Mouse (Mus musculus) ES-CJ7 (cell line): ENCODE results near the gene Ptpa.

ENCODE experiments used
- DNase-seq: peaks from one replicate; pipeline ENCODE4 v3.0.0; 2011; ENCODE audit warnings: low read depth, low spot score

Gene Ptpa

GRCm38 (mm10) chr2:30463904-30464330, 48.1 kb downstream of the Ptpa start:
- peak; percentile 55 for DNase-seq

- no peak for DNase-seq
These were observed 48.6 kb downstream of the Ptpa start for GRCm38 (mm10) chr2:30464411-30464810.

GRCm38 (mm10) chr2:30466787-30467186, 50.9 kb downstream of the Ptpa start:
- no peak for DNase-seq

GRCm38 (mm10) chr2:30469009-30469408, 53.2 kb downstream of the Ptpa start:
- DNase-seq, result no peak

DNA sequence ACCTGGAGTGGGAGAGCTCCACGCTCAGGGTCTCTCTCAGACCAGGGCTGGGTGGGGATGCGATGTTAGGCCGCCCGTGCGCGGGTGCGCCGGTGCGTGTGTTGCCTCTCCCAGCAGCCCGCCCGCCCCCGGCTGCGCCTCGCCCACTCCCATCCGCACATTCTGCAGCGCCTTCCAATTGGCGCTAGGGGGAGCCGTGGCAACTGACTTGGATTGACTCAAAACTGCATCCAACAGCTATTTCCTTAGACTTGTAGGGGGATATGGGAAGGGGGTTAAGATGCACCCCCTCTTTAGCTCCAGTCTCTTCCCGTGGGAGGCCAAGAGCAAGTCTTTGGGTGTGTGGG, 53.9 kb downstream of the Ptpa start:
- DNase-seq, result peak; percentile 85

- peak; percentile 72 for DNase-seq
These were observed 54.5 kb downstream of the Ptpa start for GRCm38 (mm10) chr2:30470143-30470946.

DNA sequence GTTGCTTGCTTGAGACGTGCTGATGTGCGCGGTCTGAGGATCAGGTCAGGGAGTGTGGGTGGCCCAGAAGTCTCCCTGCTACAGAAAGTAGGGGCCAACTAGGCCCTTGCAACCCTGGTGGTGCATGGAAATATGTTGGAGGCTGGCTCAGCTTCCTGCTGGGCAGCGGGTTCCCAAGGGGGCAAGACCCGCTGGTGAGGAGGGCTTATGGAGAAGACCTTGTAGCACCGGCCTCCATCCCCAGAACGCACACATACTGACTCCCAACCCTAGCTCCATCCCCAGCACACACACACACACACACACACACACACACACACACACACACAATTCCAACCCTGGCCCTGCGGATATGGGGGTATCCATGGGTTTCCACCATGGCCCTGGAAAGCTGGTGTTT, 55.2 kb downstream of the Ptpa start:
- no peak for DNase-seq

DNA sequence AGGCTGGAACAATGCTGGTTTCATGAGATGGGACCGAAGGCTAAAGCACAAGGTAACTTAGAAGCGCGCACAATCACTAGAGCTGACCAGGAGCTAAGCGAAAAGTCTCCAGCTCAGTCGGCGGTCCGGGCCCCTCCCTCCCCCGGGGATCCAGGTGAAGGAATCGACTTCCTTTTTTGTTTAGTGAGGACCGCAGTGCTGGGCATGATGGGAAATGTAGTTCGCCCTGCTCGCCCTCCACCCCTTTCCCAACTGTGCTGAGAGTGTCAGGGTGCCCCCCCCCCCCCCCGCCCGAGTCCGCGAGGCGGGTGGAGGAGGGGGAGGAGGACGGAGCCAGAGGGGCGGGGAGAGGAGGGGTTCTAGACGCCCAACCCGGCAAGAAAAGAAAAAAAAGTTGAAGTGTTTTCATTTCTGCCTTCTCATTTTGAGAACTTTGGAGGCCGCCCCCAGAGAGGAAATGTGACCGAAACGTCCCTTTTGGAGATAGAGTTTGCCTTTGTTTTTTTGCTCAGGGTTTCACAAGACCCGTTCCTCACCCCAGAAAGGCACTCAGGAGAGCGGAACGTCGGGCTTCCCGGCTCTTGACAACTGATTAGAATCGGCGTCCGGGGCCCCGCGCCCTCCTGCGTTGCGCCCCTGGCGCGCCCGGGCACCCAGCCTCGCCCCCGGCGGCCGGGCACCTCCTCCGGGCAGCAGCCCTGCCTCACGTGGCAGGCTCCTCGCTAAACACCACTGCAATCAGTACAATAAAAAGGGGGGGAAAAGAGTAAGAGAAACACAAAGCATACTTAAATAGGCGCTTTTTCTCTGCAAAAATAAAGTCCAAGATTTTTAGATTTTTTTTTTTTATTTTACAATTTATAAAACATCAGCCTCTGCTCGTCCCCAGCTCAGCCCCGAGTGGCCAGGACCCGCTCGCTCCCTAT, 56.2 kb downstream of the Ptpa start:
- DNase-seq, result peak; percentile 93

- no peak for DNase-seq
These were observed 57.0 kb downstream of the Ptpa start for GRCm38 (mm10) chr2:30472731-30473351.

DNA sequence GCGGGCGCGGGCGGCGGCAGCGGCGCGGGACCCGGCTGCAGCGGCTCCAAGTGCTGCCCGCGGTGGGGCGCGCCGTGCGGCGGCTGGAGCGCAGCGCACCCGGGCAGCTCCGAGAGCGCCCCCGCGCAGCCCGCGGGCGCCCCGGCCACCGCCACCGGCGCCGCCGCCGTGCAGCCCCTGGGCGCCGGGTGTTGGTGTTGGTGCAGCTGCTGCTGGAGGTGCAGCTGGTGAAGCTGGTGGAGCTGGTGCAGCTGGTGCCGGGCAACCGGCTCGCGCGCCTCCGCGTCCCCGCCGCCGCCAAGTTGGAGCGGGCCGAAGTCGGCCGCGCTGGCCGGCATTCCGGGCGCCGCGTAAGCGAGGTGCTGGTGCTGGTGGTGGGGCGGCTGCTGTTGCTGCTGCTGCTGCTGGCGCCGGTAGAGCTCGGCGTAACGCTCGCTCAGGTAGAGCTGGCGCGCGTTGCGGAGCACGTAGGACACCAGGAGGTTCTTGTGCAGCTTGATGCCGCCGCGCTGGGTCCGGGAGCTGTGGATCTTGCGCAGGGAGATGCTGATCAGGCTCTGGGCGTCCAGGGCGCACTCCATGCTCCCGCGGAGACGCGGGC, 57.7 kb downstream of the Ptpa start:
- no peak for DNase-seq

- DNase-seq, result peak; percentile 98
These were observed 58.2 kb downstream of the Ptpa start, which contains the start of gene Ier5l for GRCm38 (mm10) chr2:30474039-30474438. Gene Ier5l, minus strand, starts transcription at chr2:30474219.

- peak; percentile 77 for DNase-seq
These were observed 58.9 kb downstream of the Ptpa start for GRCm38 (mm10) chr2:30474776-30475175.

DNA sequence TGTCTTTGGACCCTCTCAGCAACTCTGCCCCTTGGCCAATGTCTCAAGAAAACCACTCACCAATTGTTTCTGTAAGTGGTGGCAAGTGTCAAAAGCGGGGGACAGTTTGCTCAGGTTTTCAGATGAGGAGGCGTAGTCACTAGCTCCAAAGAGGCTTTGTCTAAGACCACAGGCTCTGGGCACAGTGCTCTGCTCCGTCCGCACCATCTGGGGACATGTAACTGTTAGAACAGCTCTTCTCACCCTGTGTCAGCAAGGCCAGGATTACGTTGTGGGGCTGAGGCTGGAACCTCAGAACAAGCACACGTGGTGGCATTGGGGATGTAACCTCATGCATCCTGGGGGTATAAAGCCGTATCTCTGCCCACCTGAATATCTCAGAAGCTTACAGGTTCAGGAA, 59.6 kb downstream of the Ptpa start:
- DNase-seq, result no peak

- no peak for DNase-seq
These were observed 60.4 kb downstream of the Ptpa start for GRCm38 (mm10) chr2:30476241-30476640.

DNA sequence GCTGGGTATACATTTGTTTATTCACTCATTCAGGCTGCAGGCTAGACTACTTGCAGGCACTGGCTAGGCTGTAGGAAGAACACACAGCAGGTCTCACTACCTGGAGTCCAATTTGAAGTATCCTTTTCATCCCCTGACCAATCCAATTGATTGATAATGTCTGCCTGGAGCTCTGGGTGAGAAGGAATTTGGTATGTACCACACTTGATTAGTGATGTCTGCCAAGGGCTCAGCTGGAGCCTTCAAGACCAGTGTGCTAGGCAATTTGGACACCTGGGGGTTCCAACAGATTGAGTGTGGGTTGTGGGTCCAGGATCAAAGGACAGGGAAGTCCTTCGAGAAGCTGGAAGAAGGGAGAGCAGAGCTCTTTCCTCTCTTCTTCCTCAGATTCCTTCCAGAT, 62.7 kb downstream of the Ptpa start:
- DNase-seq, result no peak

- DNase-seq, result no peak
These were observed 71.8 kb downstream of the Ptpa start for GRCm38 (mm10) chr2:30487597-30487996.

DNA sequence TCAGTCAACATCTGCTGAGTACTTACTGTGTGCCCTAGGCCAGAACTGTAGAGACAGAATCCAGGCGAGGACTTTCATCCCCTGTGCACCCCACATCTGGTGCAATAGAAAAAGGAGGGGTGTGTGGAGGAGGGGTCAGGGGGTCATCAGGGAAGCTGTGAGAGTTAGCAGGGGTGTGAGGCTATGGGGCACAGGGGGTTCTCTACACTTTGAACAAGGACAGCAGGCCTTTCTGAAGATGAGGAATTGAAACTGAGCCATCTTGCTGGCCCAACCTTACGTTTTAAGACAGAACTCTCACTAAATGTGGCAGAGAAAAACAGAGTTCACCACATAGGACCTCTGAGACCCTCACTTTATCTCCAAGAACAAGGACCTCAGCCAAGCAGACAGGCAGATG, 74.5 kb downstream of the Ptpa start:
- no peak for DNase-seq

GRCm38 (mm10) chr2:30495000-30495908, 79.4 kb downstream of the Ptpa start:
- no peak for DNase-seq

DNA sequence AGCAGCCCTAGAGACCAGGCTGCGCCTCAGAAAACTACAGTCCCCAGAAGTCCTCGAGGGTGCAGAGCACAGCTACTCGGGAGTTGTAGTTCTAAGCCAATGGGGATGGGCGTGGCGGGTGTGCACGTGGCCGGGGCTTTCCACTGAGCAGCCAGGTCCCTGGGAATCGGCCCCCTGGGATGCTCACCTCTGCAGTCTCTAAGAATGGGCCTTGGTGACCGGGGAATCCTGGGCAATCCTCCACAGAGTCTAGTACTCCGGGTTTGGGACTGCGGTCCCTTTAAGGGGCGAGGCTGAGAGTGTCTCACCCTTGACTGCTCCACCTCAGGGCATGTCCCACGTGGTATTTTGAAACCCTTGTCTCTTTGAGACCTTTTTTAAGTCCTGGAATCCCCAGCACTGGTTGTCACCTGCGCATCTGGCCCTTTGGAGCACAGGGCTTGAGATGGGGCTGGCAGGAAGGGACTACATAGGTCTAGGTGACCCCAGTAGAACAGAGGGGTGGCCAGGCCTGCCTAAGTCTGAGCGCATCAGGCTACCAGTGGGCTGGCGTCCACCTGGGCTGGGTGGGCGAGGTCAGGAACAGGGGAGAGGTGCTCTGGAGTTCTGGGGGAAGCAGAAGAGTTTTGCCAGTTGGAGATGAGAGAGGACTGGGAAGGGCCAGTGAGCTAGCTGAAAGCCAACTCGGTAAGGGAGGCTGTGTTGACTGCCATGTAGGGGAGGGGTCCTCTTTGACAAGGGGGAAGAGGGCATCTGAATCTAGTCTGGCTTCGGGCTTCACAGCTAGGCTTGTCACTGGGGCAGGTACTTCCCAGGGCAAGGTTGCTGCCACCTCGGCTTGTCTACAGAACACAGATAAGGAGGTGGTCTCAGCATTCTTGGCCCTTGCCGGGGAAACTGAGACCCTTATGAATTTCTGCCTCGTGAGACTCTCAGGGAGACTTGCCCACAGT, 80.3 kb downstream of the Ptpa start:
- peak; percentile 78 for DNase-seq
